Mouse (Mus musculus) CH12.LX (cell line): ENCODE measurements at regions not wholly inside any gene's neighbourhood (a gene's known extent, or its start where the extent isn't known, plus 50 kb on each side); places are given as distances from the start of the nearest gene placed in this dataset.

Experiments
- DNase-seq: peaks from one replicate; pipeline ENCODE4 v3.0.0-alpha.2; 2013; ENCODE audit errors: extremely low read depth
- H3K27ac ChIP-seq: 2 replicates; pipeline ENCODE4 v1.5.1; 2012; ENCODE audit warnings: low read depth, mild to moderate bottlenecking, control low read depth, moderate library complexity; ENCODE audit not compliant: insufficient read depth
- H3K27me3 ChIP-seq: replicated peaks from 2 replicates; pipeline ENCODE3; 2012; ENCODE audit warnings: inconsistent platforms
- H3K36me3 ChIP-seq, 2 experiments: replicated peaks in 1 of 2; 2 replicates each; pipeline versions ENCODE3 to v1.6.1; 2012; ENCODE audit warnings: inconsistent platforms in 1 of 2, low read length in 1 of 2, mild to moderate bottlenecking in 1 of 2, mixed read lengths in 1 of 2, moderate library complexity in 1 of 2; ENCODE audit not compliant: control insufficient read depth in 1 of 2, insufficient read depth in 1 of 2
- H3K4me1 ChIP-seq, 2 experiments: 2 replicates each; pipeline ENCODE4 v1.6.1; 2012; ENCODE audit warnings: inconsistent platforms in 1 of 2, moderate library complexity in 1 of 2; ENCODE audit not compliant: insufficient read depth in 2 of 2, control insufficient read depth in 1 of 2
- H3K4me2 ChIP-seq: 2 replicates; pipeline ENCODE4 v1.6.1; 2012; ENCODE audit warnings: low read depth, mild to moderate bottlenecking, control low read depth; ENCODE audit not compliant: poor library complexity, insufficient read depth, severe bottlenecking
- H3K4me3 ChIP-seq, 3 experiments: fragments of 150-350 bp in 1 of 3; sonication (generic) in 1 of 3; replicated peaks in 1 of 3; 2 replicates each; pipeline versions ENCODE3 to v1.5.1; 2011 to 2012; ENCODE audit warnings: low read depth in 2 of 3, low read length in 2 of 3, mild to moderate bottlenecking in 2 of 3, moderate library complexity in 2 of 3, control low read depth in 1 of 3, improper control_type of control experiment in 1 of 3, inconsistent platforms in 1 of 3, mixed read lengths in 1 of 3; ENCODE audit not compliant: poor library complexity in 1 of 3
- H3K79me2 ChIP-seq: replicated peaks from 2 replicates; pipeline ENCODE4 v1.6.1; 2012; ENCODE audit warnings: mild to moderate bottlenecking, moderate library complexity; ENCODE audit not compliant: control insufficient read depth, poor library complexity, insufficient read depth, severe bottlenecking; ENCODE audit errors: extremely low read depth
- H3K9ac ChIP-seq: 2 replicates; pipeline ENCODE4 v1.6.1; 2012; ENCODE audit warnings: low read depth, mild to moderate bottlenecking, control low read depth, moderate library complexity; ENCODE audit not compliant: insufficient read depth
- H3K9me3 ChIP-seq: replicated peaks from 2 replicates; pipeline ENCODE3; 2012; ENCODE audit warnings: low read length, inconsistent platforms, mixed read lengths
- BHLHE40 ChIP-seq: IDR thresholded peaks from 2 replicates; pipeline ENCODE4 v1.6.1; 2011; ENCODE audit warnings: mild to moderate bottlenecking, low read depth, low read length, improper control_type of control experiment
- CHD2 ChIP-seq: IDR thresholded peaks from 2 replicates; pipeline ENCODE4 v1.6.1; 2011; ENCODE audit warnings: low read length, improper control_type of control experiment
- GABPA ChIP-seq: IDR thresholded peaks from 2 replicates; pipeline ENCODE4 v1.6.1; 2012; ENCODE audit warnings: low read depth, low read length, improper control_type of control experiment, inconsistent platforms; ENCODE audit not compliant: insufficient replicate concordance
- KAT2A ChIP-seq: IDR thresholded peaks from 2 replicates; pipeline ENCODE4 v1.6.1; 2012; ENCODE audit warnings: low read length, improper control_type of control experiment, inconsistent platforms; ENCODE audit not compliant: insufficient replicate concordance
- MAFK ChIP-seq: IDR thresholded peaks from 2 replicates; pipeline ENCODE4 v1.6.1; 2011; ENCODE audit warnings: low read length, improper control_type of control experiment; ENCODE audit not compliant: insufficient replicate concordance
- MEF2A ChIP-seq: IDR thresholded peaks from 2 replicates; pipeline ENCODE4 v1.6.1; 2014; ENCODE audit warnings: low read depth, mild to moderate bottlenecking, inconsistent platforms, low read length, improper control_type of control experiment, borderline replicate concordance
- MYC ChIP-seq: IDR thresholded peaks from 2 replicates; pipeline ENCODE4 v1.6.1; 2011; ENCODE audit warnings: low read depth, mild to moderate bottlenecking, improper control_type of control experiment, low read length
- POLR2AphosphoS2 ChIP-seq: IDR thresholded peaks from 2 replicates; pipeline ENCODE4 v1.6.1; 2011; ENCODE audit warnings: low read depth, low read length, improper control_type of control experiment
- RAD21 ChIP-seq: IDR thresholded peaks from 2 replicates; pipeline ENCODE4 v1.6.1; 2011; ENCODE audit warnings: low read depth, mild to moderate bottlenecking, low read length, improper control_type of control experiment, moderate library complexity
- RCOR1 ChIP-seq: conservative IDR thresholded peaks from 2 replicates; pipeline ENCODE4 v1.6.1; 2012; ENCODE audit warnings: low read depth, mild to moderate bottlenecking, inconsistent platforms, low read length, improper control_type of control experiment
- SIN3A ChIP-seq: IDR thresholded peaks from 2 replicates; pipeline ENCODE4 v1.6.1; 2012; ENCODE audit warnings: low read length, improper control_type of control experiment, inconsistent platforms
- SMC3 ChIP-seq: IDR thresholded peaks from 2 replicates; pipeline ENCODE4 v1.6.1; 2011; ENCODE audit warnings: low read depth, low read length, improper control_type of control experiment
- TBP ChIP-seq: conservative IDR thresholded peaks from 2 replicates; pipeline ENCODE4 v1.6.1; 2011; ENCODE audit warnings: low read depth, low read length, improper control_type of control experiment
- UBTF ChIP-seq: IDR thresholded peaks from 2 replicates; pipeline ENCODE4 v1.6.1; 2012; ENCODE audit warnings: low read depth, mild to moderate bottlenecking, inconsistent platforms, low read length, improper control_type of control experiment, moderate library complexity
- USF1 ChIP-seq: IDR thresholded peaks from 2 replicates; pipeline ENCODE4 v1.6.1; 2014; ENCODE audit warnings: low read depth, mild to moderate bottlenecking, inconsistent platforms, low read length, improper control_type of control experiment
- USF2 ChIP-seq: conservative IDR thresholded peaks from 2 replicates; pipeline ENCODE4 v1.6.1; 2011; ENCODE audit warnings: low read depth, low read length, improper control_type of control experiment
- ZC3H11A ChIP-seq: IDR thresholded peaks from 2 replicates; pipeline ENCODE4 v1.6.1; 2012; ENCODE audit warnings: low read depth, mild to moderate bottlenecking, inconsistent platforms, low read length, improper control_type of control experiment
- ZKSCAN1 ChIP-seq: IDR thresholded peaks from 2 replicates; pipeline ENCODE4 v1.6.1; 2012; ENCODE audit warnings: low read depth, inconsistent platforms, low read length, improper control_type of control experiment, borderline replicate concordance
- ZNF384 ChIP-seq: IDR thresholded peaks from 2 replicates; pipeline ENCODE4 v1.6.1; 2012; ENCODE audit warnings: low read depth, low read length, improper control_type of control experiment, inconsistent platforms
- dilution Hi-C: fragments of 300-500 bp; cut with MboI; formaldehyde crosslinking; loops from 2 replicates; pipeline ENCODE4 v1.14.3; 2020; ENCODE audit warnings: low sequenced_read_pairs; ENCODE audit not compliant: extremely low pct_unique_long_range_greater_than_20kb, extremely low pct_ligation_motif_present
- in situ Hi-C: fragments of 300-500 bp; cut with MboI; formaldehyde crosslinking; loops from 3 replicates; pipeline ENCODE4 v1.14.3; 2019; ENCODE audit warnings: low sequenced_read_pairs, low pct_ligation_motif_present, low pct_unique_long_range_greater_than_20kb, mixed read lengths

DNA sequence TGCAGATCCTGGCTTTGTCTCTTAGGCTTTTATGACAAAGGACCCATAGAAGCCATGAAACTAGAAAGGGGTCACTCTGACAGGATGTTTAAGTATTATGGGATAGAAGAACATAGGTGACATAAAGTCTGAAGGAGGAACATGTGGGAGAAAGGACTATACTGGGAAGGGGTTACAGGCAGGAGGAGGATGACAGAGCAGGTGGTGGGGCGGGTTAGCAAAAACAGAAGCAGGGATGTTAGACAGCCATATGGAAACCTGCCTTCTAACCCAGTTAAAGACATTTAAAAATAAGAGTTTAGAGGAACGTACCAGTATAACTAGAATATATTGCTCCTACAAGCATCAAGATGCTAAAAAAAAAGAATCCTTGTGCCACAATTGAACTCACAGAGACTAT lies 438.9 kb upstream of the Htr2a start:
- Histone ChIP-seq H3K4me2 (no peak overlapping the region), H3K27ac (no peak overlapping the region), H3K9ac (no peak overlapping the region), H3K79me2 (no peaks in the 10 kb centered on the region), H3K4me1 (no peaks in the 10 kb centered on the region), H3K4me3 (no peak overlapping the region), H3K36me3 (no peaks in the 10 kb centered on the region), H3K9me3 (no peaks in the 10 kb centered on the region)
- no peak for DNase-seq
- TF ChIP-seq MAFK (no peak), KAT2A (no peak), RCOR1 (no peak), USF1 (no peak), SIN3A (no peak), ZKSCAN1 (no peak), USF2 (no peak)
- TF ChIP-seq, all 38 proteins: peak for 0
- no peaks in the 10 kb centered on the region for H3K27me3 ChIP-seq
- in situ Hi-C loops (no loop called here), dilution Hi-C loops (no loop called here)

DNA sequence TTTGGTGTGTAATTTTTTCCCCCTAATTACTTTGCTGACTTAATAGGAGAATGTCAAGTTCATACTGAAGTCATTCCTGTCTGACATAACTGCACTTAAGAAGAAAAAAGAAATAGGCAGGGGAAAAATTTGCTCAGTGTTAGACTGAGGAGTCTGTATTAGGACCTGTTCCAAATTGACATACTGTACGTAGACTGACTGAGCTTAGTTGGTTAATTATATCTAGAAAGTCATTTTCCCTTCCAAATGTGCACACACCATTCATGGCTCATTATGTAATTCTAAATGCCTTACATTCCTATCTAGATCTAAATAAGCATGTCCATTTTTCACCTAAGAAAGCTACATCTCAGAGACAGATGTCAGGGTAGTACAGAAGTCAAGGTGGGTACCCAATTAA lies 435.6 kb upstream of the Htr2a start:
- no peak overlapping the region for H3K4me2 ChIP-seq
- dilution Hi-C loops, result no loop called here
- TF ChIP-seq TBP (no peak), USF1 (no peak), RCOR1 (no peak), RAD21 (no peak), SMC3 (no peak), ZC3H11A (no peak), CHD2 (no peak), GABPA (no peak), POLR2AphosphoS2 (no peak), UBTF (no peak), MYC (no peak), KAT2A (no peak), SIN3A (no peak), BHLHE40 (no peak), MEF2A (no peak), ZNF384 (no peak)

More for the DNA sequence above, 435.6 kb upstream of the Htr2a start:
- Histone ChIP-seq H3K27ac (no peak overlapping the region), H3K79me2 (no peaks in the 10 kb centered on the region), H3K9me3 (no peaks in the 10 kb centered on the region), H3K27me3 (no peaks in the 10 kb centered on the region), H3K9ac (no peak overlapping the region), H3K4me3 (no peak overlapping the region), H3K4me1 (no peaks in the 10 kb centered on the region), H3K36me3 (no peaks in the 10 kb centered on the region)
- in situ Hi-C loops, result no loop called here
- no peak for DNase-seq
